Mouse (Mus musculus): ENCODE data around the gene Btg3. TPM values are rescaled to one million over a fixed set of nuclear protein-coding genes. Genes with fewer than 3 reads are reported as not detected.

Btg3 gene
- polyA plus RNA-seq, 1 experiment: 7.7 TPM

- H3K4me3 ChIP-seq (ENCODE audit: control insufficient read depth, low read depth, low read length): no peak overlapping the region
- no peak overlapping the region for H3K27ac ChIP-seq (ENCODE audit: control insufficient read depth, insufficient read depth, low read depth, low read length)
- no peaks in the 10 kb centered on the region for H3K27me3 ChIP-seq (ENCODE audit: control insufficient read depth, insufficient read depth, low read length)
- TF ChIP-seq CTCF (IDR thresholded peaks at IDR 0.05; ENCODE audit: control insufficient read depth, insufficient read depth, insufficient replicate concordance, low read depth, low read length): no peak
- no peak for TF ChIP-seq POLR2A (IDR thresholded peaks at IDR 0.05; ENCODE audit: control insufficient read depth, low read depth, low read length)
- H3K36me3 ChIP-seq (ENCODE audit: control insufficient read depth, insufficient read depth, low read length): no peaks in the 10 kb centered on the region
- no peaks in the 10 kb centered on the region for H3K4me1 ChIP-seq (ENCODE audit: control insufficient read depth, insufficient read depth, low read length)
Measured at GRCm38 (mm10) chr16:78314026-78314425, 63.0 kb downstream of the Btg3 start.

DNA sequence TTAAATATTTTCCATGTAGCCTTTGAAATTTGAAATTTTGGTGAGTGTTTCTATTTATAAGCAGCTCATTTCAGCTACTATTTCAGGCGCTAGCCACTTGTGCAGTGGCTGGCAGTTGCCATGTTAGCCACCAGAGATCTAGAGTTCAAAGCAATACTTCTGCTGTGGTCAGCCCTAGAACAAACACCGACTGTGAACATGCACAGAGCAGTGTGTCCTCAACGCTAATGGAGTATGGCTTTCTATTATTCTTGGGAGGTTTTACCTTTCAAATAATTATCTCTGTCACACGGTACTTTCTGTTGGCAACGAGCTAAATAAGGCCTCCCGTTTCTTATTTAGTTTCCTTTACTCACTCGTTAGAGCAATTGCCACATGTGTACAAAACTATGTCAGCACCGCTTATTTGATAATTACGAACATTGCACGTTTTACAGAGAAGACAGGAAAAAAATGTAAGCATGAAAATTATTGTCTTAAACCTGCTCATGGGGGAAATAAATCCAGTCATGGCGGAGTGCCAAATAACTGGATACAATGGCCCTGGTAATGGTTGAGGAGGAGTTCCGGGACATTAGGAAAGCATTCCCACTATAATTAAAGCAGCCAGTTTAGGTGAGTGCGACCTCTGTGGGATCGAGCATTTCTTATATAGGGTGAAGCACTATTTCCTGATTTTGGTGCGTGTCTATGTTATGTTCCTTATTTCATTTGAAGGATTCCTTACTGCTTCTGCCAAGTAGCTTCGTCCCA, 63.7 kb downstream of the Btg3 start:
- no peaks in the 10 kb centered on the region for H3K4me1 ChIP-seq (ENCODE audit: control insufficient read depth, insufficient read depth, low read length)
- TF ChIP-seq POLR2A (IDR thresholded peaks at IDR 0.05; ENCODE audit: control insufficient read depth, low read depth, low read length) (no peak), CTCF (IDR thresholded peaks at IDR 0.05; ENCODE audit: control insufficient read depth, insufficient read depth, insufficient replicate concordance, low read depth, low read length) (no peak)
- no peak overlapping the region for H3K27ac ChIP-seq (ENCODE audit: control insufficient read depth, insufficient read depth, low read depth, low read length)
- H3K27me3 ChIP-seq (ENCODE audit: control insufficient read depth, insufficient read depth, low read length): no peaks in the 10 kb centered on the region
- H3K36me3 ChIP-seq (ENCODE audit: control insufficient read depth, insufficient read depth, low read length): no peaks in the 10 kb centered on the region
- no peak overlapping the region for H3K4me3 ChIP-seq (ENCODE audit: control insufficient read depth, low read depth, low read length)

DNA sequence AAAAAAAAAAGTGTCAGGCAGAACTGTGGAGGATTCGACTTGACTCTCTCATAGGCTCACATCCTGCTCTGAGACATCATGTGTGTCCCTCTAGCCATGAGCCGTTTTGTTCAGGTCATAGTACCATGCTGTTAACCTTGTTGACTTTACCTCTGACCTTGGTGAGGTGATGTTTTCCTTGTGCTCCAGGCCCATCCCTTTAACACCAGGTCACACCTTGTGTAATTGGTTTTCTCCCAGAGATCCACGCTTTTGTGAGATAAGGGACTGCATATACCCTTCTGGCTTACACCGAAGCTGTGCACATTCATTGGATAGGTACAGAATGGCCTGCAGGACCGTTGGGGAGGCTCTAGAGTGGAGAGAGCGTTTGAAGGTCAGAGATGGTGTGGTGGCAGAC, 67.7 kb downstream of the Btg3 start:
- H3K4me1 ChIP-seq (ENCODE audit: control insufficient read depth, insufficient read depth, low read length): no peaks in the 10 kb centered on the region
- H3K36me3 ChIP-seq (ENCODE audit: control insufficient read depth, insufficient read depth, low read length): no peaks in the 10 kb centered on the region
- no peaks in the 10 kb centered on the region for H3K27me3 ChIP-seq (ENCODE audit: control insufficient read depth, insufficient read depth, low read length)
- no peak overlapping the region for H3K27ac ChIP-seq (ENCODE audit: control insufficient read depth, insufficient read depth, low read depth, low read length)
- H3K4me3 ChIP-seq (ENCODE audit: control insufficient read depth, low read depth, low read length): no peak overlapping the region
- TF ChIP-seq POLR2A (IDR thresholded peaks at IDR 0.05; ENCODE audit: control insufficient read depth, low read depth, low read length) (no peak), CTCF (IDR thresholded peaks at IDR 0.05; ENCODE audit: control insufficient read depth, insufficient read depth, insufficient replicate concordance, low read depth, low read length) (no peak)

- no peaks in the 10 kb centered on the region for H3K27me3 ChIP-seq (ENCODE audit: control insufficient read depth, insufficient read depth, low read length)
- H3K4me3 ChIP-seq (ENCODE audit: control insufficient read depth, low read depth, low read length): no peak overlapping the region
- TF ChIP-seq CTCF (IDR thresholded peaks at IDR 0.05; ENCODE audit: control insufficient read depth, insufficient read depth, insufficient replicate concordance, low read depth, low read length) (no peak), POLR2A (IDR thresholded peaks at IDR 0.05; ENCODE audit: control insufficient read depth, low read depth, low read length) (no peak)
- no peaks in the 10 kb centered on the region for H3K36me3 ChIP-seq (ENCODE audit: control insufficient read depth, insufficient read depth, low read length)
- no peaks in the 10 kb centered on the region for H3K4me1 ChIP-seq (ENCODE audit: control insufficient read depth, insufficient read depth, low read length)
- no peak overlapping the region for H3K27ac ChIP-seq (ENCODE audit: control insufficient read depth, insufficient read depth, low read depth, low read length)
Measured at GRCm38 (mm10) chr16:78307476-78308192, 69.4 kb downstream of the Btg3 start.

GRCm38 (mm10) chr16:78306606-78307005, 70.4 kb downstream of the Btg3 start:
- Histone ChIP-seq H3K4me3 (ENCODE audit: control insufficient read depth, low read depth, low read length) (no peak overlapping the region), H3K4me1 (ENCODE audit: control insufficient read depth, insufficient read depth, low read length) (peaks cover 3% of the 10 kb centered on the region; the same call in 1 of the 2 replicates), H3K27me3 (ENCODE audit: control insufficient read depth, insufficient read depth, low read length) (no peaks in the 10 kb centered on the region), H3K27ac (ENCODE audit: control insufficient read depth, insufficient read depth, low read depth, low read length) (no peak overlapping the region), H3K36me3 (ENCODE audit: control insufficient read depth, insufficient read depth, low read length) (no peaks in the 10 kb centered on the region)
- TF ChIP-seq POLR2A (IDR thresholded peaks at IDR 0.05; ENCODE audit: control insufficient read depth, low read depth, low read length): no peak
- TF ChIP-seq CTCF (IDR thresholded peaks at IDR 0.05; ENCODE audit: control insufficient read depth, insufficient read depth, insufficient replicate concordance, low read depth, low read length): no peak

DNA sequence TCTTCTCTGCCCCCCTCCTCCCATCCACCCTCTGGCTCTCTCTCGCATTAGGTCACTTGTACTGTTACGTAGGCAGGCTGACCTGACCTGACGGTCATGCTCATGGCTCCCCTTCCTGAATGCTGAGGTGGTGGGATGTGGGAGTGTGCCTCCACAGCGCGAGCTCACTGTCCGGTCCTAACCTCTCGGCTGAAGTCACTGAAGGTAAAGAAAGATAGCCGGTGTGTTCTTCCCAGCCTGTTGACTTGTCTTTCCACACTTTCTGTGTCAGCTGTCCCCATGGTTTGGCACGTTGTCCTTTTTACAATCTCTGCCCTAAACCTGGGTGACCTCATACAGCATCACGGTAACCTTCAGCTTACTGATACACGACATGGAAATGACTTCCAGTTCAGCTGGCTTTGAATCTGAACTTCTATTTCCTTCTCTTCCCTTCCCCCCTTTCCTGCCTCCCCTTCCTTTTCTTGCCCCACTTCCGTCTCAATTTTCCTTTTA, 71.3 kb downstream of the Btg3 start:
- H3K4me3 ChIP-seq (ENCODE audit: control insufficient read depth, low read depth, low read length): no peak overlapping the region
- H3K36me3 ChIP-seq (ENCODE audit: control insufficient read depth, insufficient read depth, low read length): no peaks in the 10 kb centered on the region
- H3K27me3 ChIP-seq (ENCODE audit: control insufficient read depth, insufficient read depth, low read length): no peaks in the 10 kb centered on the region
- peaks cover 7% of the 10 kb centered on the region for H3K4me1 ChIP-seq (ENCODE audit: control insufficient read depth, insufficient read depth, low read length)
- TF ChIP-seq CTCF (IDR thresholded peaks at IDR 0.05; ENCODE audit: control insufficient read depth, insufficient read depth, insufficient replicate concordance, low read depth, low read length): no peak
- TF ChIP-seq POLR2A (IDR thresholded peaks at IDR 0.05; ENCODE audit: control insufficient read depth, low read depth, low read length): no peak
- no peak overlapping the region for H3K27ac ChIP-seq (ENCODE audit: control insufficient read depth, insufficient read depth, low read depth, low read length)

DNA sequence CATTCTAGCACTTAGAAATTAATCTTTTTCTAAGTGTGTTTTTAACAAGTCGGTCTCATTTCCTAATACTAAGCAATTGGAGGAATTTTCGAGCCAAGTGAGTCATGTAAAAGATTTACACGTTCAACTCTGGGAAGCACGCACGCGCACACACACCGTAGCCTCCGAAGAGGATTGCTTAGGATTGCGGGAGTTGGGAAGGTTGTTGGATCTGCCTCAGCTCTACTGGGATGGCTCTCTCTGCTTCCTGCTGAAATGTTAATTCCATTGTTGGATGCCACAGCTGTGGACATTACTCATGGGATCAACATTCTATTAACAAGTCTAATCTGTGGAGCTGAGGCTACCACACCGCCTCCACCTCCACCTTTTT, 74.3 kb downstream of the Btg3 start:
- no peak overlapping the region for H3K27ac ChIP-seq (ENCODE audit: control insufficient read depth, insufficient read depth, low read depth, low read length)
- no peak overlapping the region for H3K4me3 ChIP-seq (ENCODE audit: control insufficient read depth, low read depth, low read length)
- no peaks in the 10 kb centered on the region for H3K27me3 ChIP-seq (ENCODE audit: control insufficient read depth, insufficient read depth, low read length)
- H3K4me1 ChIP-seq (ENCODE audit: control insufficient read depth, insufficient read depth, low read length): peaks cover 7% of the 10 kb centered on the region
- TF ChIP-seq POLR2A (IDR thresholded peaks at IDR 0.05; ENCODE audit: control insufficient read depth, low read depth, low read length) (no peak), CTCF (IDR thresholded peaks at IDR 0.05; ENCODE audit: control insufficient read depth, insufficient read depth, insufficient replicate concordance, low read depth, low read length) (no peak)
- H3K36me3 ChIP-seq (ENCODE audit: control insufficient read depth, insufficient read depth, low read length): no peaks in the 10 kb centered on the region
